Mouse (Mus musculus): ENCODE results near the gene Nsf. TPM values are rescaled to one million over a fixed set of nuclear protein-coding genes. Genes with fewer than 3 reads are reported as not detected.

Gene Nsf
- total and polyA plus RNA-seq, 3 experiments, result 37.9 to 40.2 TPM; not detected in 1

GRCm38 (mm10) chr11:103937976-103938728 is 15.7 kb downstream of the Nsf start:
- Histone ChIP-seq H3K4me1 (ENCODE audit: control insufficient read depth in 1 of 2, insufficient read depth in 2 of 2, low read length in 2 of 2) (no peaks in the 10 kb centered on the region), H3K9me3 (replicated peaks; ENCODE audit: insufficient read depth, low read length) (no peaks in the 10 kb centered on the region), H3K79me2 (ENCODE audit: control insufficient read depth, insufficient read depth, low read length, poor library complexity) (peaks cover 3% of the 10 kb centered on the region; the same call in 1 of the 2 replicates), H3K4me3 (ENCODE audit: control insufficient read depth in 1 of 2, insufficient read depth in 1 of 2, low read depth in 2 of 2, low read length in 2 of 2) (no peak overlapping the region), H3K9ac (ENCODE audit: control insufficient read depth, low read depth, low read length, poor library complexity, severe bottlenecking) (no peak overlapping the region), H3K27me3 (ENCODE audit: control insufficient read depth in 1 of 2, insufficient read depth in 2 of 2, low read length in 2 of 2) (no peaks in the 10 kb centered on the region), H3K36me3 (ENCODE audit: control insufficient read depth in 1 of 2, insufficient read depth in 2 of 2, low read length in 2 of 2) (peaks cover 0 to 2% of the 10 kb centered on the region in 2 experiments; a peak in 1 of 4 replicates), H3K27ac (ENCODE audit: control insufficient read depth, low read depth, low read length) (no peak overlapping the region)
- no peak for TF ChIP-seq CHD1 (IDR thresholded peaks at IDR 0.05; ENCODE audit: low read depth, low read length)
- TF ChIP-seq MAZ (IDR thresholded peaks at IDR 0.05; ENCODE audit: low read depth, low read length), result no peak
- no peak for TF ChIP-seq GATA1 (IDR thresholded peaks at IDR 0.05; ENCODE audit: low read depth, low read length)
- no peak for TF ChIP-seq HCFC1 (IDR thresholded peaks at IDR 0.05; ENCODE audit: low read depth, low read length)
- TF ChIP-seq SIN3A (IDR thresholded peaks at IDR 0.05; ENCODE audit: low read length), result no peak
- no peak for TF ChIP-seq ZC3H11A (IDR thresholded peaks at IDR 0.05; ENCODE audit: low read depth, low read length)
- no peak for TF ChIP-seq BHLHE40 (IDR thresholded peaks at IDR 0.05; ENCODE audit: borderline replicate concordance, low read depth, low read length)
- no peak for TF ChIP-seq ETS1 (IDR thresholded peaks at IDR 0.05; ENCODE audit: low read depth, low read length)
- TF ChIP-seq NRF1 (IDR thresholded peaks at IDR 0.05; ENCODE audit: insufficient read depth, low read depth, low read length, poor library complexity, severe bottlenecking), result no peak
- TF ChIP-seq TCF12 (IDR thresholded peaks at IDR 0.05; ENCODE audit: low read depth, low read length), result no peak
- no peak for TF ChIP-seq E2F4 (IDR thresholded peaks at IDR 0.05; ENCODE audit: borderline replicate concordance, low read depth, low read length)
- TF ChIP-seq SMC3 (IDR thresholded peaks at IDR 0.05; ENCODE audit: low read depth, low read length), result no peak
- TF ChIP-seq RAD21 (IDR thresholded peaks at IDR 0.05; ENCODE audit: low read depth, low read length), result no peak
- no peak for TF ChIP-seq MEF2A (IDR thresholded peaks at IDR 0.05; ENCODE audit: extremely low read depth, insufficient replicate concordance, low read depth, low read length, poor library complexity, severe bottlenecking)
- no peak for TF ChIP-seq RCOR1 (IDR thresholded peaks at IDR 0.05; ENCODE audit: low read depth, low read length)
- TF ChIP-seq GABPA (IDR thresholded peaks at IDR 0.05; ENCODE audit: low read depth, low read length), result no peak
- TF ChIP-seq ZKSCAN1 (IDR thresholded peaks at IDR 0.05; ENCODE audit: low read depth, low read length), result no peak
- no peak for TF ChIP-seq MYC (IDR thresholded peaks at IDR 0.05; ENCODE audit: low read depth, low read length)
- TF ChIP-seq EP300 (IDR thresholded peaks at IDR 0.05; ENCODE audit: low read depth in 1 of 2, low read length in 2 of 2), result no peak
- no peak for TF ChIP-seq KAT2A (conservative IDR thresholded peaks at IDR 0.05; ENCODE audit: low read depth, low read length)
- no peak for DNase-seq (ENCODE audit: low read depth, low spot score)
